In the genomic region with DNA sequence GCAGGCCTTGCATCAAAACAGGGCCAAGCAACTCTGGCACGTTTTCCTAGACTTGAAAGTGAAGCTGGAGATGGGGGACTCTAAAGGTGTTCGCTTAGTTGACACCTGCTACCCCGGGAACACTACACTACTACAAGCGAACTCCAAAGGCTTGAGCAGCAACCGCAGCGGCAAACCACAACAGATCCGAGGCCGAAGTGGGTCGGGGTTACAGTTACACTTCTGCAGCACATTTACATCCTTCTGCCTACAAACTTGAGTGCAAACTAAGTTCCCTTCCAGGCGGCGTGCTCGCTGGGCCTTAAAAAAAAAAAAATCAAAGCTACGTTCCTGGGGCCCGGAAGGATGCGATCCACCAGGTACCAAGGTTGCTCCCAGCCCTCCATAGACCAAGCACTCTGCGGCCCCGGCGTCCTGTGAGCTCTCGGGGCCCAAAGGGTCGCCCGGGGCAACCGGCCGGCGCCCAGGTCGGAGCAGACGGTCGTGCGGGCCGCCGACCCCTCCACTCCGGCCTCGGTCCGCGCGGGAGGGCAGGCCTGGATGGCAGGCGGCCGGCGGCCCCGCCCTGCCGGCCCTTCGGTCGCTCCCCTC, we compare ENCODE assay signal across 8 mouse cellular contexts. TPM values are rescaled to one million over a fixed set of nuclear protein-coding genes. Genes with fewer than 3 reads are reported as not detected.
DNase-seq lines count a peak whose midpoint lies in the region; ATAC-seq lines count a peak whose summit lies in the region.

No protein-coding gene starts in this region.

- H3K27ac ChIP-seq in embryonic facial prominence, embryonic 14.5 days (replicated peaks; ENCODE audit: low read depth, low read length) = peak overlapping the region; percentile 98
- H3K27ac ChIP-seq in hindbrain, embryonic 16.5 days (ENCODE audit: low read depth, low read length) = peak overlapping the region; percentile 91

- H3K4me3 ChIP-seq in embryonic facial prominence, embryonic 14.5 days (ENCODE audit: low read depth, low read length) = peak overlapping the region; percentile 88
- peak overlapping the region; percentile 94 for H3K4me3 ChIP-seq in hindbrain, embryonic 16.5 days (ENCODE audit: low read length)

- H3K27me3 ChIP-seq in embryonic facial prominence, embryonic 14.5 days (replicated peaks; ENCODE audit: control insufficient read depth, insufficient read depth, low read length) = no peaks in the 10 kb centered on the region
- H3K27me3 ChIP-seq in hindbrain, embryonic 16.5 days (replicated peaks; ENCODE audit: control insufficient read depth, insufficient read depth, low read length) = no peaks in the 10 kb centered on the region
- no peaks in the 10 kb centered on the region for H3K27me3 ChIP-seq in splenic B cell, adult 2 months (ENCODE audit: control insufficient read depth, insufficient read depth, low read length, poor library complexity, severe bottlenecking)

- H3K9ac ChIP-seq in embryonic facial prominence, embryonic 14.5 days (ENCODE audit: low read depth, low read length) = peak overlapping the region; percentile 98
- peak overlapping the region; percentile 99 for H3K9ac ChIP-seq in hindbrain, embryonic 16.5 days (ENCODE audit: low read depth, low read length)

- H3K36me3 ChIP-seq in embryonic facial prominence, embryonic 14.5 days (ENCODE audit: control insufficient read depth, insufficient read depth, low read length) = no peaks in the 10 kb centered on the region
- H3K36me3 ChIP-seq in hindbrain, embryonic 16.5 days (ENCODE audit: control insufficient read depth, insufficient read depth, low read length) = no peaks in the 10 kb centered on the region
- H3K36me3 ChIP-seq in splenic B cell, adult 2 months (ENCODE audit: control insufficient read depth, insufficient read depth, low read length, poor library complexity, severe bottlenecking) = no peaks in the 10 kb centered on the region; the same call in 1 of the 2 replicates

- peaks cover 30% of the 10 kb centered on the region for H3K4me1 ChIP-seq in embryonic facial prominence, embryonic 14.5 days (ENCODE audit: control insufficient read depth, insufficient read depth, low read length)
- H3K4me1 ChIP-seq in hindbrain, embryonic 16.5 days (ENCODE audit: control insufficient read depth, insufficient read depth, low read depth, low read length) = peaks cover 29% of the 10 kb centered on the region

- 1% methylated on average over 38 of the region's 42 CpGs for WGBS in embryonic facial prominence, embryonic 14.5 days
- WGBS in hindbrain, embryonic 16.5 days = under 1% methylated on average over 29 of the region's 42 CpGs

- no peaks in the 10 kb centered on the region for H3K9me3 ChIP-seq in embryonic facial prominence, embryonic 14.5 days (ENCODE audit: control insufficient read depth, low read length)
- no peaks in the 10 kb centered on the region for H3K9me3 ChIP-seq in hindbrain, embryonic 16.5 days (ENCODE audit: control insufficient read depth, low read length)

- peak overlapping the region; percentile 78 for H3K4me2 ChIP-seq in embryonic facial prominence, embryonic 14.5 days (ENCODE audit: low read depth, low read length)
- H3K4me2 ChIP-seq in hindbrain, embryonic 16.5 days (ENCODE audit: low read length) = peak overlapping the region; percentile 77

- peak; percentile 36 for ATAC-seq in embryonic facial prominence, embryonic 14.5 days (ENCODE audit: low read depth)
- peak; percentile 16 for ATAC-seq in hindbrain, embryonic 16.5 days

- DNase-seq in layer of hippocampus, postnatal 10 days (ENCODE audit: low spot score in 2 of 2) = peak; percentile 14 to 36
- no peak for DNase-seq in layer of hippocampus, adult 9-11 months
- DNase-seq in WW6 (ENCODE audit: low read depth, low spot score) = peak; percentile 33
- peak; percentile 41 for DNase-seq in embryonic facial prominence, embryonic 14.5 days (ENCODE audit: low spot score)
- DNase-seq in lung, postnatal 10 days = peak; percentile 14
- peak; percentile 40 for DNase-seq in splenic B cell, adult 2 months (ENCODE audit: low read depth, low spot score)
- DNase-seq in gastrocnemius, postnatal 25 days = no peak

RNA-seq across cellular contexts. Expression of gene Sec24b, which starts 1.5 kb away (rescaled TPM):
- 10 to 100 TPM; 62.9 to 65.6 TPM for total RNA-seq in layer of hippocampus, postnatal 10 days (2021)
- polyA plus RNA-seq in embryonic facial prominence, embryonic 14.5 days (2014; fragmentation: Nextera tagmentation; extraction: Ambion mirVana) = 32.9 and 33.5 TPM in 2 replicates
- 29.6 and 38.0 TPM in 2 replicates for polyA plus RNA-seq in hindbrain, embryonic 16.5 days (2015; fragmentation: Nextera tagmentation; extraction: Ambion mirVana)
- 10 to 100 TPM; 19.8 to 20.3 TPM for total RNA-seq in gastrocnemius, postnatal 25 days (2021)

Comparison
In these comparisons a context has a peak if more than half of its experiments do, and no peak if none do; other contexts are left out.
1. DNase-seq: peak in layer of hippocampus, postnatal 10 days (2 of 2), WW6 (single experiment), embryonic facial prominence, embryonic 14.5 days (single experiment), lung, postnatal 10 days (single experiment) and splenic B cell, adult 2 months (single experiment); none in layer of hippocampus, adult 9-11 months (single experiment) and gastrocnemius, postnatal 25 days (single experiment).